In genomic region chr2:84775241-84775640, GRCm38 (mm10) we compare ENCODE assay signal across 7 mouse cellular contexts. TPM values are rescaled to one million over a fixed set of nuclear protein-coding genes. Genes with fewer than 3 reads are reported as not detected.
A peak's percentile ranks its signal among the peaks of the same experiment; 100 is the strongest.
DNase-seq lines count a peak whose midpoint lies in the region; ATAC-seq lines count a peak whose summit lies in the region.

Serping1 (minus strand) TSS chr2:84775444.

- no peaks in the 10 kb centered on the region for H3K36me3 ChIP-seq in forebrain, embryonic 13.5 days (ENCODE audit: poor library complexity, severe bottlenecking)
- H3K36me3 ChIP-seq in liver, embryonic 16.5 days (ENCODE audit: control insufficient read depth, insufficient read depth), result no peaks in the 10 kb centered on the region

- no peaks in the 10 kb centered on the region for H3K9me3 ChIP-seq in forebrain, embryonic 13.5 days (replicated peaks)
- H3K9me3 ChIP-seq in liver, embryonic 16.5 days (replicated peaks; ENCODE audit: control insufficient read depth, low read length), result no peaks in the 10 kb centered on the region

- ATAC-seq in forebrain, embryonic 13.5 days, result peak; percentile 50; the same call in 1 of the 2 replicates
- ATAC-seq in liver, embryonic 16.5 days (ENCODE audit: low read depth), result peak; percentile 78

- no peak for DNase-seq in urinary bladder, adult 2 months (ENCODE audit: low spot score)
- no peak for DNase-seq in urinary bladder, adult 18-20 months (ENCODE audit: low spot score in 2 of 2)
- DNase-seq in heart, postnatal 4 days, result no peak
- no peak for DNase-seq in frontal cortex, postnatal 14 days (ENCODE audit: low spot score in 2 of 2)
- no peak for DNase-seq in right cerebral cortex, postnatal 10 days (ENCODE audit: low spot score in 2 of 2)

- WGBS in forebrain, embryonic 13.5 days, result 64% methylated on average over 9 of the region's 9 CpGs
- WGBS in liver, embryonic 16.5 days (ENCODE audit: insufficient replicate concordance), result 64% methylated on average over 9 of the region's 9 CpGs

- peaks cover 14% of the 10 kb centered on the region for H3K4me1 ChIP-seq in forebrain, embryonic 13.5 days
- no peaks in the 10 kb centered on the region; the same call in none of the 2 replicates for H3K4me1 ChIP-seq in liver, embryonic 16.5 days (ENCODE audit: control insufficient read depth, low read depth, low read length)

- H3K27me3 ChIP-seq in forebrain, embryonic 13.5 days, result no peaks in the 10 kb centered on the region
- peaks cover 29% of the 10 kb centered on the region for H3K27me3 ChIP-seq in liver, embryonic 16.5 days (ENCODE audit: control insufficient read depth, insufficient read depth, low read depth, low read length)

- peak within 1 kb of the TSS; percentile 54 for H3K9ac ChIP-seq in forebrain, embryonic 13.5 days
- no peak within 1 kb of the TSS for H3K9ac ChIP-seq in liver, embryonic 16.5 days (ENCODE audit: low read depth, low read length)

- peak within 1 kb of the TSS; percentile 59 for H3K4me2 ChIP-seq in forebrain, embryonic 13.5 days
- H3K4me2 ChIP-seq in liver, embryonic 16.5 days (ENCODE audit: low read depth, low read length), result peak within 1 kb of the TSS; percentile 15

- H3K4me3 ChIP-seq in forebrain, embryonic 13.5 days, result peak within 1 kb of the TSS; percentile 35
- peak within 1 kb of the TSS; percentile 23 for H3K4me3 ChIP-seq in liver, embryonic 16.5 days (ENCODE audit: low read depth, low read length)

- peak within 1 kb of the TSS; percentile 75 for H3K27ac ChIP-seq in forebrain, embryonic 13.5 days
- no peak within 1 kb of the TSS for H3K27ac ChIP-seq in liver, embryonic 16.5 days (ENCODE audit: low read length)

RNA-seq across cellular contexts. Expression of gene Serping1, which starts in this region (rescaled TPM):
- 711 and 879 TPM in 2 replicates for polyA plus RNA-seq in urinary bladder, adult 2 months (2012; rRNA removed)
- polyA plus RNA-seq in forebrain, embryonic 13.5 days (2015; fragmentation: Nextera tagmentation; extraction: Ambion mirVana), result 22.3 and 25.6 TPM in 2 replicates
- total RNA-seq in heart, postnatal 4 days (2021), result 10 to 100 TPM; 27.2 to 30.0 TPM
- 119 and 133 TPM in 2 replicates for polyA plus RNA-seq in liver, embryonic 16.5 days (2015; fragmentation: Nextera tagmentation; extraction: Ambion mirVana)
